Mouse (Mus musculus) heart, postnatal 0 days (tissue): Measurements from ENCODE around the gene Gnaq. TPM values are rescaled to one million over a fixed set of nuclear protein-coding genes. Genes with fewer than 3 reads are reported as not detected.
"Not testable (repeated sequence)": the region's sequence is repeated elsewhere in the genome, so short reads cannot be mapped to it uniquely, and the experiment has no call there.

ENCODE experiments used
- ATAC-seq: fragments of 200-750 bp; cut with Nextera tagmentation; 2 replicates; pipeline ENCODE4 v1.8.0; 2017; ENCODE audit warnings: low read depth, moderate number of reproducible peaks, moderate library complexity; ENCODE audit not compliant: insufficient read depth
- DNase-seq: peaks from one replicate; pipeline ENCODE4 v3.0.0-alpha.2; 2016; ENCODE audit warnings: low spot score
- H3K27ac ChIP-seq: fragments of 300-500 bp; sonication (generic); 2 replicates; pipeline ENCODE4 v1.5.1; 2014; ENCODE audit warnings: low read depth, mild to moderate bottlenecking
- H3K27me3 ChIP-seq: fragments of 300-500 bp; sonication (generic); 2 replicates; pipeline ENCODE4 v1.6.1; 2014; ENCODE audit warnings: low read length, mixed read lengths; ENCODE audit not compliant: control insufficient read depth, insufficient read depth
- H3K36me3 ChIP-seq: fragments of 300-500 bp; sonication (generic); replicated peaks from 2 replicates; pipeline ENCODE4 v1.6.1; 2014; ENCODE audit warnings: low read length, mixed read lengths; ENCODE audit not compliant: control insufficient read depth, insufficient read depth
- H3K4me1 ChIP-seq: fragments of 300-500 bp; sonication (generic); 2 replicates; pipeline ENCODE4 v1.6.1; 2014; ENCODE audit warnings: antibody characterized with exemption; ENCODE audit not compliant: control insufficient read depth, insufficient read depth
- H3K4me2 ChIP-seq: fragments of 300-500 bp; sonication (generic); 2 replicates; pipeline ENCODE4 v1.6.1; 2014; ENCODE audit warnings: low read depth, mild to moderate bottlenecking, low read length, moderate library complexity
- H3K4me3 ChIP-seq: fragments of 300-500 bp; sonication (generic); 2 replicates; pipeline ENCODE4 v1.5.1; 2014; ENCODE audit warnings: low read depth, low read length
- H3K9ac ChIP-seq: fragments of 300-500 bp; sonication (generic); replicated peaks from 2 replicates; pipeline ENCODE4 v1.6.1; 2014; ENCODE audit warnings: low read depth, low read length, mixed read lengths
- H3K9me3 ChIP-seq: fragments of 300-500 bp; sonication (generic); replicated peaks from 2 replicates; pipeline ENCODE4 v1.6.1; 2016; ENCODE audit warnings: low read length; ENCODE audit not compliant: control insufficient read depth
- CTCF ChIP-seq: IDR thresholded peaks from 2 replicates; pipeline ENCODE4 v1.5.1; 2016; ENCODE audit warnings: antibody characterized with exemption, control low read depth, low read depth
- EP300 ChIP-seq: IDR thresholded peaks from 2 replicates; pipeline ENCODE4 v1.6.1; 2016; ENCODE audit warnings: antibody characterized with exemption, low read depth
- WGBS: fragments of 180-500 bp; shearing (Covaris S2); extraction: QIAGEN DNeasy Blood & Tissue Kit; methylation state at CpG from one replicate; pipeline ENCODE4 v1.1.7; 2014; 5-methylcytosine and 5-hydroxymethylcytosine counted together
- polyA plus RNA-seq: library from polyadenylated mRNA; unstranded; fragments of >200 nt; fragmentation: Nextera tagmentation; extraction: Ambion mirVana; gene quantifications from 2 replicates; pipeline ENCODE4 v1.2.1, GENCODE M21; 2015
- total RNA-seq: library from RNA; depleted of rRNA; stranded (reverse); fragments of >200 nt; gene quantifications from 2 replicates; pipeline ENCODE4 v1.2.3, GENCODE M21; 2014; ENCODE audit warnings: low replicate concordance; rRNA removed

The Gnaq gene
- total RNA-seq: 24.6 and 27.0 TPM in 2 replicates
- polyA plus RNA-seq: 11.9 and 12.7 TPM in 2 replicates

DNA sequence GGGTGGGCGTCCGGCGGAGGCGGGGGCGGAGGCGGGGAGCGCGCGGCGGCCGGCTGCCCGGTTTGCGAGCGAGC, at the start of gene Gnaq:
Gene Gnaq, plus strand, starts transcription at position 41 of the 74 bp plus-strand sequence.
- Histone ChIP-seq H3K27me3 (no peaks in the 10 kb centered on the region), H3K4me3 (peak within 1 kb of the TSS; percentile 99), H3K27ac (peak within 1 kb of the TSS; percentile 99), H3K9me3 (no peaks in the 10 kb centered on the region), H3K4me1 (peaks cover 32% of the 10 kb centered on the region), H3K9ac (peak within 1 kb of the TSS; percentile 99), H3K36me3 (no peaks in the 10 kb centered on the region), H3K4me2 (peak within 1 kb of the TSS; percentile 70)
- ATAC-seq (no peak), DNase-seq (no peak)
- TF ChIP-seq CTCF (no peak), EP300 (no peak)
- 4% methylated on average over 4 of the region's 14 CpGs for WGBS

DNA sequence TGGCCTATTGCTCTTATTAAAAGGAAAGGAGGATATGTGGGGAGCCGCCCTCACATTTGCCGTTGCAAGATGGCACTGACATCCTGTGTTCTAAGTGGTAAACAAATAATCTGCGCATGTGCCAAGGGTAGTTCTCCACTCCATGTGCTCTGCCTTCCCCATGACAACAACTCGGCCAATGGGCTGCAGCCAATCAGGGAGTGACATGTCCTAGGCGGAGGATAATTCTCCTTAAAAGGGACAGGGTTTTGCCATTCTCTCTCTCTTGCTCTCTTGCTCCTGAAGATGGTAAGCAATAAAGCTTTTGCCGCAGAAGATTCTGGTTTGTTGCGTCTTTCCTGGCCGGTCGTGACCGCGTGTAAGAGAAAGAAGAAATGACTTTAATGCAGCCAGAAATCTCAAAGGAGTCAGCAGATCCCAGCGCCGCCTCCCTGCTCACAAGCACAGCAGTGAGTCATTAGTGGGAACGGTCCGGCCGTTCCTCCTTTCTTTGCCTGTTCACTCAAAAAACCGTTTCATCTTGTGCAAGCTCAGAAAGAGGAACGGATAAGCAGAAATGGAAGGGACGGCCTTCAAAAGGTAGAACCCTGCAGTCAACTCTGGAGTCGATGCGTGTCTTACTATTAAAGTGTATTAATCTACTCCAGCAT, 48.5 kb upstream of the Gnaq start:
- not testable (repeated sequence) for ATAC-seq
- WGBS: 90% methylated on average over 20 of the region's 21 CpGs

DNA sequence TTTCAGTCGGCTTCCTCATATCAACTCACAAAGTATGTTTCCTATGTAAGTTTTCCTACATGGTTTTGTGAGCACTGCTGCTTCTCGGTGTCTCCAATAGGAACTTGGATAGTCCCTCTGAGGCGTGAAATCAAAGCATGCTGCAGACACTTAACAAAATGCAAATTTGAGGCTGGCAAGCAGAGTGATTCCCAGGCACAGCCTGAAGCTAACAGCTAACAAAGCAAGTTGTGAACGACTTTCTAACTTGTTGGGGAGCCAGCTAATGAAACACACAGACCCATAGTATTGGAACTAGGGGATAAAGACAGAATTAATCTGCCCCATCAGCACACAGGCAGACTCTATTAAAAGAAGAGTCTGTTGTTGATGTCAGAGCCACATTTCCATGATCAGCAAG, 47.4 kb upstream of the Gnaq start:
- no peak for ATAC-seq
- Histone ChIP-seq H3K4me2 (no peak overlapping the region), H3K27me3 (no peaks in the 10 kb centered on the region), H3K9me3 (no peaks in the 10 kb centered on the region), H3K36me3 (no peaks in the 10 kb centered on the region), H3K9ac (no peak overlapping the region), H3K4me3 (no peak overlapping the region), H3K27ac (no peak overlapping the region), H3K4me1 (no peaks in the 10 kb centered on the region)
- no peak for DNase-seq
- 61% methylated on average over 4 of the region's 4 CpGs for WGBS
- TF ChIP-seq EP300: no peak
- no peak for TF ChIP-seq CTCF

More for the DNA sequence above, 48.5 kb upstream of the Gnaq start:
- H3K27ac ChIP-seq, H3K36me3 ChIP-seq, H3K27me3 ChIP-seq, H3K9ac ChIP-seq, H3K4me1 ChIP-seq, H3K4me2 ChIP-seq, H3K4me3 ChIP-seq, H3K9me3 ChIP-seq, DNase-seq: not testable (repeated sequence)

DNA sequence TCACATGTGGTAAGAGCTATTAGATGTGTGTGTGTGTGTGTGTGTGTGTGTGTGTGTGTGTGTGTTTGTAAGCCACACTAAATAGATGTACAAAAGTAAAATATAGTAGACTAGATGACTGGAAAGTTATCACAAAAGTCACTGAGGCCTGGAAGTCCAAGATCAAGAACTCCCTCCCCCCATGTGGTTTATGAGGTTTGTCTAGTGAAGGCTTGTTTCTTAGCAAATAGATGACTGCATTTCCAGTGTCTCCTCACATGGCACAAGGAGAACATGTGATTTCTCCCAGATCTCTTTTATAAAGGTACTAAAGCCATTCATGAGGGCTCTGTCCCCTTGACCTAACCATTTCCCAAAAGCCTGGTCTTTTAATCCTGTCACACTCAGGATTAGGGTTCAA, 46.5 kb upstream of the Gnaq start:
- H3K9ac ChIP-seq: no peak overlapping the region
- ATAC-seq: no peak
- TF ChIP-seq EP300 (no peak), CTCF (no peak)

DNA sequence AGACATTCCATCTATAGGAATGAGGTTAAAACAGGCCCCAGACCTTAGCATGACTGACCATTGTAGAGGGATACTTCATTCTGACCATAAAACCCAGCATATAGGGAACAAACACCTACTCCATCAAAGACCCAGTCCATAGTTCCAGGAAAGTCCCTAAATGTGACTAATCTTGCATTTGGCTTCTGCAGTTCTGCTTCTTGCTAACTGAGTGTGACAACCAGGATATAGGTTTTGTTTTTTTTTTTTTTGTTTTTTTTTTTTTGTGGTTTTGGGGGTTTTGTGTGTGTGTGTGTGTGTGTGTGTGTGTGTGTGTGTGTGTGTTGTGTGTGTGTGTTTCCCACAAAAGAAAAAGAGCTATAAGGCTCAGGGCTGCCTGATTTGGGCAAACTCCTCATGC, 46.0 kb upstream of the Gnaq start:
- no peak overlapping the region for H3K4me2 ChIP-seq
- TF ChIP-seq EP300: no peak
- TF ChIP-seq CTCF: no peak
- H3K27me3 ChIP-seq: no peaks in the 10 kb centered on the region
- H3K27ac ChIP-seq: no peak overlapping the region
- H3K36me3 ChIP-seq: no peaks in the 10 kb centered on the region
- DNase-seq (no peak), ATAC-seq (no peak)
- no peak overlapping the region for H3K9ac ChIP-seq
- H3K4me1 ChIP-seq: no peaks in the 10 kb centered on the region
- no peak overlapping the region for H3K4me3 ChIP-seq
- H3K9me3 ChIP-seq: no peaks in the 10 kb centered on the region

More for the DNA sequence above, 46.5 kb upstream of the Gnaq start:
- DNase-seq: no peak
- H3K27me3 ChIP-seq: no peaks in the 10 kb centered on the region
- H3K4me1 ChIP-seq: no peaks in the 10 kb centered on the region
- no peak overlapping the region for H3K4me2 ChIP-seq
- H3K4me3 ChIP-seq: no peak overlapping the region
- H3K36me3 ChIP-seq: no peaks in the 10 kb centered on the region
- no peak overlapping the region for H3K27ac ChIP-seq
- no peaks in the 10 kb centered on the region for H3K9me3 ChIP-seq

DNA sequence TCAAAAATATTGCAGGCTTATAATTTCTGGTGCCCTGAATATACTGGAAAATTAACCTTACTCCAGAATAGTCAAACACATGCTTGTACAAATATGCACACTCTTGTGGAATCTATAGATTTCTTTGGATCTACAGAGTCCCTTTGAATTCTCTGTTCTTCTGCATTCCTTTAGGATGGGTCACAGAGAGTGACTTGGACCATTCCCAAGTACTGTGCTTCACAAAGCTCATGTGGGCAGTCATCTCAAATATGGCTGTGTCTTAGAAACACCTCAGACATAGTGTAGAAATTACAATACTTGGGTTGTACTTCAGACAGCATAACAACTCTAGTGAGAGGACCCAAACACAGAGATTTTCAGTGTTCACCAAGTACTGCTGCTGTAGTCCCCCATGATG, 45.2 kb upstream of the Gnaq start:
- no peak for ATAC-seq
- DNase-seq: no peak
- H3K9me3 ChIP-seq: no peaks in the 10 kb centered on the region
- H3K27ac ChIP-seq: no peak overlapping the region
- H3K4me2 ChIP-seq: no peak overlapping the region
- H3K36me3 ChIP-seq: no peaks in the 10 kb centered on the region
- TF ChIP-seq EP300: no peak
- TF ChIP-seq CTCF: no peak
- H3K4me1 ChIP-seq: no peaks in the 10 kb centered on the region
- no peak overlapping the region for H3K4me3 ChIP-seq
- H3K9ac ChIP-seq: no peak overlapping the region
- H3K27me3 ChIP-seq: no peaks in the 10 kb centered on the region
